Mouse (Mus musculus): ENCODE measurements around the gene Usp25.
A peak's percentile ranks its signal among the peaks of the same experiment; 100 is the strongest.

The Usp25 gene

DNA sequence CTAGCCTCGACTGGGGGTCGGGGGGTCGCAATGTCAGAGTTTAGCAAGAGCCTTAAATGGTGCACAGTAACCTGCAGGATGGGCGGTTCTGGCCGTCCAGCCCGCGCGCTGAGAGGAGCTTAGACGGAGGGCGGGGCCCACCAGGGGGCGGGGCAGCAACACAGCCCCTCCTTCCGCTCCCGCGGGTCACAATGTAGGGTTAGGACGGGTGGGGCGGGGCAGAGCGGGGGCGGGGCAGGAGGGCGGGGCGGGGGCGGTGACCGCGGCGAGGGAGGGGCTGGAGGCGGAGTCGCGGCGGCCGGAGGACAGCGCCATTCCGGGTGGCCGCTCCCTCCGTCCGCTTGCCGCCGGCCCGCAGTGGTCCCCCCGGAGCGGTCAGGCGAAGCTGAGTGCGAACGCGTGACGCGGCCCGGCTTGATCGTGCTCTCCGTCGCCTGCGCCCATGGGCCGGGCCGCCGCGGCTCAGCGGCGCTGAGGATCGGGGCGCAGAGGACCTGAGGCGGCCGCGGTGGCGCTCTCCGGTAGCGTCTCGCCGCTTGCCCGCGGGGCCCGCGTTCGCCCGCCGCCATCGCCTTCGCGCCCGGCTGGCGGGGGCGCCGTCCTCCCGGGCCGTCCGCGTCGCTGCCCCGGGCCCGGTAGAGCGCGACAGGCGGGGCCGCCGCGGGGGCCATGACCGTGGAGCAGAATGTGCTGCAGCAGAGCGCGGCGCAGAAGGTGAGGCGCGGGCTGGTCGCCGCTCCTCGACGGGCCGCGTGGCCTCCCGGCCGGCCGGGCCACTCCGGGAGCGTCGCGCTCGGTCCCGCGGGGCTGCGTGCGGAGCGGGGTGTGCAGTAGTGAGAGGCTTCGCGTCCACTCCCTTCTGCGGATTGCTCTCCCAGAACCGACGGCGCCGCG lies at the start of gene Usp25:
TSS of gene Usp25 (plus strand) at position 280 of the 894 bp plus-strand sequence.
- DNase-seq (ENCODE audit: low read depth, low spot score), result peak; percentile 84

DNA sequence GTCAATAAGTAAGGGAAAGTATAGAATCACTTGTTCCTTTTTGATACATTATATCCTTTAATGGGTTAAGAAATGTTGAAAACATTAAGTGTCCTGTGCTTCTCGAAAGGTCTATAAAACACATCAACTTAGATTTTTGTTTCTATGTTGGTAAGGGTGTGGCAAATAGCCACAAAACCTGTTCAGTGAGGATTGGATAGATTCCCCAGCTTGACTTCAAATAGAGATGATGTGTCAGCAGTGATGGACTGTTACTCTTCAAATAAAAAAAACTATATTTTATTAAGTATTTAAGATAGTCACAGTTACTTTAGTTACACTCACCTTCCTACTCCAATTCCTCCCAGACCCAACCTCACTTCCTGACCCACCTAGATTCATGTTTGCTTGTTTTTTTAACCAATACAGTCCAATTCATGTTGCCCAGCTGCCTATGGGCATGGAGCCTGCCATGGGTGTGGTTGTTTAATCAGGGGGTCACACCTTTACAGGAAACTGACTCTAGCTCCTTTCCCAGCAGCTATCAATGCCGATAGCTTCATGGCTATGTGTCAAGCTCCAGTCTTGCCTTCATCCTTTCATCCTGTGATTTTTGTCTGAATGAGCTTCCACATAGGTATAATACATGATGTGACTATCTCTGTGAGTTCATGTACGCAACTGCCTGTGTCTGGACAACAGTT lies 45.8 kb upstream of the Usp25 start:
- no peak for DNase-seq (ENCODE audit: low read depth, low spot score)

DNA sequence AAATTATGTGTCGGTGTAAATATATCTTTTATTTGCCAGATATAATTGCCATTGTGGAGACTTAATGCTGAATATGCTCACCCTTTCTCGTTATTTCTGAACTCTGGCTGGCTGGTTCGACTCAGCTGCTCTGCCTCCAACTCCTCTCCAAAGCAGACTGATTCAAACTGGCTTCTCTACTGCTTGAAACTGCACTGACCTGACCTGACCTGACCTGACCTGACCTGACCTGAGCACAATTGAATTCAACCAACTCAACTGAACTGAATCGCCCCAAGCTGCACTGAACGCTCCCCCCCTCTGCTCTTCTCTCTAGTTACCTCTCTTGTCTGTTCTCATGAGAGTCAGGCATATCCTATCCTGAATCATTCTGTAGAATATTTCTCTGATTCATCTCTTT lies 42.3 kb upstream of the Usp25 start:
- no peak for DNase-seq (ENCODE audit: low read depth, low spot score)

DNA sequence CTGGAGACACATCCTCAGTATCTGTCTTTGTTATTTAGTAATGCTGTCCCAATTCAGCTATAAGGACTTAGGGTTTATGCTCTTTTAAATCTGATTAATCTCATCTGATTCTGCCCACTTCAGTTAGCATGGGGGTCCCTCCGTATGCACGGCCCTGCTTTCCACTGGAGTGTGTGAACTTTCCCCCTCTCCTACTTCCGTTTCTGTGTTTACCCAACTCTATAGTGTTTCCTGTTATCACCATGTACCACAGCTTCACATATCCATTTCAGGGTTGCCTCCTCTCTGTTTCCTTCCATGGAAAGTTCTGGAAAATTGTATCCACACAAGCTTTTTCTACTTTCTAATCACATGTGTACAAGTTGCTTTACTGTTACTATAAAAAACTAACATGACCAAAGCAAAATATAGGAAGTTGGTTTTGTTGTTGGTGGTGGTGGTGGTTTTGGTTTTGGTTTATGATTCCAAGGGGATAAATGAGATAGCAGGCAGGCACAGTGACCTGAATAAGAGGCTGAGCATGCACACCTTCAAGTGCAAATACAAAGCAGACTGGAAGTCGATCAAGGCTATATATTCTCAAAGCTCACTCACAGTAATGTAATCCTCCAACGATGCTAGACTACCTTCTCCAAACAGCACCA lies 36.6 kb upstream of the Usp25 start:
- no peak for DNase-seq (ENCODE audit: low read depth, low spot score)

DNA sequence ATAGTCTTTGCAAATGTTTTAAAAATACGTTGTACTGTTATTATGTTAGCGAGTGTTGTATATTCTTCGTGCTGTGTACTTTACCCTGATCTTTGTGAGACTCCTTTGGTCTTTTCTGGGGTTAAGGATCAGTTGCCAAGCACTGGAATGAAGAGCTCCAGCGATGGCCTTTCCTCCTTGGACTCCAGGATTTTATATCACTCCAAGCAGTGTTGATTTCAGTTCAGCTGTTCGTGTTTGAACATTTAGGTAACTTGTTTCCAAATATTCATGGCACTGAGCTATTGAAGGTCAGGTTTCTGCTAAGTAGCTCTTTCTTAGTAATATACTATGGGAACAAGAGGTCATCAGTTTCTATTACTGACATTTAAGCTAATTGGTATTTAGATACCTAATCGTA lies 29.8 kb upstream of the Usp25 start:
- DNase-seq (ENCODE audit: low read depth, low spot score), result no peak

DNA sequence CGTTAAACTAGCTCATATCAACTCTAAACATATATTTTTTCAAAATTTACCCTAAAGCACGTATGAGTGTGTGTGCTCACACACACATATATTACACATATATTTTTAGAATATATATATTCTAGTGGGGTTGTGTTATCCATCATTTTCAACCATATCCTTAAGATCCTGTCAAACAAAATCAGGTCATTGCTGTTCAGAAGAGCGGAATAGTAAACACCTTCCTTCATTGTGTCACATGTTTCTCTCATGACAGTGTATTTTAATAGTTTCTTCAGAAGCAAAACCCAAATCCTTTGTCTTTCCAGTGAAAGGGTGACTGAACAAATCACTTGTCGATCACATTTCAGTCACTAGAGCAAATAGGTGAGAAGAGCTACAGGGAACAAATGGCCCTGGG lies 25.8 kb upstream of the Usp25 start:
- DNase-seq (ENCODE audit: low read depth, low spot score), result no peak

DNA sequence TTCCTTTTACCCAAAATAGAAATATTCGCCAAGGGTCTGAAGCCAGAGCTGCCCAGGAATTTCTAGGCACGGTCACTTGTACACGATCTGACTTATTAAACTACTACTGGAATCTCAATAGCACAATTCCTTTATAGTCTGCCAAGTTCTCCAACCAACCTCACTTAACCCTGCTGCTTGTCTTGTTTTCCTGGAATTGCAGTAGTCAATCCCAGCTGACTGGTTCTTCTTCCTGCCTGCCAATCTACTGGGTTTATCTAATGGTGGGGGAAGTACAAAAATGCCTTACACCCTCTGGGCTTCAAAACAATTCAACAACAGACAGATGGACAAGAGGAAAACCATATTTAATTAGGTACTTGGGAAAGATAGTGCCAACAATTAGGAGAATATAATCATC lies 9.6 kb upstream of the Usp25 start:
- no peak for DNase-seq (ENCODE audit: low read depth, low spot score)

DNA sequence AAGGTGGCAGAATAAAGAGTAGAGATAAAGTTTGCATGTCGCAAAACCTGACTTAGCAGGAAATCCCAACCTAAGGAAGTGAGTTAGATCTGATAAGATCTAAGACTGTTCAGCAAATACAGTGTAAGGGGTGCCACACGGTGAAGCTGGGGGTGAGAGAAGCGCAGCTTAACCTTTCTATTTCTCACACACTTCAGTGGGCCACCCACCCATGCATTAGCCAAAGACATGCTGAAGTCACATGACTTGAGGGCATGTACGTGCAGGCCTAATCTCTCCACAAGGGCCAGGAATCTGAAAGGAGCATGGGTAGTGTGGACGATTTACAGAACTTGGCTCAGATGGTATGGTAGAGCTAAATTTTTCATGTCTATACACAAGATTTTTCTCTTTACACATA lies 4.3 kb upstream of the Usp25 start:
- DNase-seq (ENCODE audit: low read depth, low spot score), result no peak

DNA sequence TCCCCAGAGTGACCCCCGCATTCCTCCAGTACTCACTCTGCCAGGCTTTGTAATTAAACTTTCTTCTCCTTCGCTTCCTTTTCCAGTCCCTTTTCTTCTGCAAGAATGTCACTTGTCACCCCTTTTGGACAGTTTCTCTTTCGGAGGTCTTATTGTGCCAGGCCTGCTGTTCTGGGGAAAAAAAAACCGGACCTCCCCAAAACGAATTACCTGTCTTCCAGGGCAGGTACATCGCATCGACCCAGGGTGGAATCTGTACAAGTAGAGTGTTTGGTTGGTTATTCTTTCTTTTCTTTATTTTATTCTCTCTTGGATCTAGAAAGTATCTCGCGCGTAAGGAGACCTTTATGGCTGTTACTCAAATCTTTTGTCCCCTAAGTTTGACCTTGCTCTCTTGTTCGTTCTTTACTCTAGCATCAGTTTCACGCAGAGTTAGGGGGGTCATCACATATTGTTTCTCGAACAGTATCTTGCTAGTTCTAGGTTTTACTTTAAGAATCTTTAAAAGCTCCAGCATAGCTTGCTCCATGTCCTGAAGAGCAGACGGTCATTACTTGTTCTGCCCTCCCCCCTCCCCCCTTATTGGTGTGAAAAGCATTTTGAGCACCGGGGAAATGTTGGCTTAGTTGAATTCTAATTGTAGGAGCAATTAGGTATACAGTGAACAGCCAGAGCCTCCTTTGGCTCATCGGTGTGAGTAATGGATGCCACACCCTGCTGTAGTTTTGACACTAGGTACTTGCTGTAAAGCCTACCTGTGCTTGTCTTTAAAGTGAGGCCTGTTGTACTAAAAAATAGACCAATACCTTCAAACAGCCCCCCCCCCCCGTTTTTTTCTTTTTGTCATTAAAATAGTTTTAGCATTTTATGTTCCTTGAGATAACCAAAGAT lies 1.1 kb downstream of the Usp25 start:
- no peak for DNase-seq (ENCODE audit: low read depth, low spot score)

DNA sequence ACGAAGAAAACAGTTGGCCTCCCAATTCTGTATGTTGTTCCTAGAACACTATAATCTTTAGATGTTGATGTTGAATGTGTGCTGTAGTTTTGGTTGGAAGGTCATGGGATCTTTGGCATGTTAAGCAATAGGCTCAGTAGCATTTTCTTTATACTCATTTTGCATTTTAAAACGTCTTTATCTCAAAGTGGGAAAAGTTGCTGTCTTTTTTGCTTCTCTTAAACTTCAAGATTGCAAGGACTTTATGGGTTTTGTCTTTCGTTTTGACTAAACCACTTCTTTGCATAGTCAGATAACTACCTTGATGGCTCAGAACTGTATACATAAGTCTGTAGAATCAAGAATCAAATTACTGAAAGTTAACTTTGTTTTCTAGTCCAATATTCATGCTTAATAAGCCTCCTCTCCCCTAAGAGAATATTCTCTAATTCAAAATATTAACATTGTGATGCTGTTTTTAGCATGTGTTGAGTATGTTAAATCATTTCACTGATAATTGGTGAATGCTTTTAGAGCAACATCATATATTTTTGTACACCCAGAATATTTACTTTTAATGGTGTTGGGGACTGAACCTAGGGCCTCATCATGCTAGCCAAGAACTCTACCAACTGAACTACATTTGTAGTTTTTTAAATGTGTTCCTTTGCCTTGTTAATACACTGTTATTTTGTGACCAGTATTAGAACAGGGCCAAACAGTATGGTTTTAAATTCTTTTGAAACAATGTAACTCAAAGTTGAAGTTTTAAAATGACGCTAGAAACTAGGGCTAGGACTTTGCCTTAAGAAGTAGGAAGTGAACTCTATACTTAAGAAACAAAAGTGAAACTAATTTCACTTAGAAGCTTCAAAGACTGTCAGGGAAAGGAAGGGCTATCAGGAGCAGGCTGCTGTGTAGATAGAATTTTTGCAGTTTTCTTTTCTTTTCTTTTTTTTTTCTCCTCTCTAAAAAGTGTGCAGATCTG lies 2.2 kb downstream of the Usp25 start:
- DNase-seq (ENCODE audit: low read depth, low spot score), result no peak

DNA sequence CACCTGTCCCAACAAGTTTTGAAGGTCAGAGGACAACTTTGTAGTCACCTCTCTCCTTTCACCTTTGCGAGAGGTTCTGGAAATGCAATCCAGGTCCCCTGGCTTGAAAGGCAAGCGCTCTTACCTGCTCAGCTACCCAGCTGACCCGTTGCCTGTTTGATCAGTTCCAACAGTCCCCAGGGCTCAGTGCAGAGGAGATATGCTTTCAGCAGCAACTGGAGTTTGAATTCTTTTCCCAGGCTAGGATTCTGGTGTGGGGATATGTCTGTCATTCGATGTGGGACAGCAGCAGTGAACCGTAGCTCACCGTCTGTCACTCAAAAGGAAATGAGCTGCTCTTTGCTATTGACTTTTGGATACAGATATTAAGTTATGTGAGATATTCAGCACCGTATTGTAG lies 4.4 kb downstream of the Usp25 start:
- no peak for DNase-seq (ENCODE audit: low read depth, low spot score)

DNA sequence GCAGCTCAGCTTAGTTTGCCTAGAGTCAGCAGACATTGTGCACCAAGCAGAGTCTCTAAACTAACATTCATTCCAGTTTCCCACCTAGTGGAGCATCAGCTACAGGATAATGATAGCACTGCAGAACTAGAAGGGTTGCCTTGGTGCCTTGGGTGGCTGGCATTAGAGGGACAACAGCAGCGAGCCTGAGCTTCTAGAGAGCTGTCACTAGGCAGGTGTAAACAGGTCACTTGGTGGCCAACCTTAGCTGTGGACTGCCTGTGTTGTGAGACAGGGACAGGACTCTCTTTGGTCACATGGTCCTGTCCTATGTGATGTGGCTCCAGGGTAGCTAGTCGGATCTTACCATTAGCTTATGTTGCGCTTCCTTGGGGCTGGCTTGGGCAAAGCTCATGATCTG lies 6.7 kb downstream of the Usp25 start:
- DNase-seq (ENCODE audit: low read depth, low spot score), result no peak

DNA sequence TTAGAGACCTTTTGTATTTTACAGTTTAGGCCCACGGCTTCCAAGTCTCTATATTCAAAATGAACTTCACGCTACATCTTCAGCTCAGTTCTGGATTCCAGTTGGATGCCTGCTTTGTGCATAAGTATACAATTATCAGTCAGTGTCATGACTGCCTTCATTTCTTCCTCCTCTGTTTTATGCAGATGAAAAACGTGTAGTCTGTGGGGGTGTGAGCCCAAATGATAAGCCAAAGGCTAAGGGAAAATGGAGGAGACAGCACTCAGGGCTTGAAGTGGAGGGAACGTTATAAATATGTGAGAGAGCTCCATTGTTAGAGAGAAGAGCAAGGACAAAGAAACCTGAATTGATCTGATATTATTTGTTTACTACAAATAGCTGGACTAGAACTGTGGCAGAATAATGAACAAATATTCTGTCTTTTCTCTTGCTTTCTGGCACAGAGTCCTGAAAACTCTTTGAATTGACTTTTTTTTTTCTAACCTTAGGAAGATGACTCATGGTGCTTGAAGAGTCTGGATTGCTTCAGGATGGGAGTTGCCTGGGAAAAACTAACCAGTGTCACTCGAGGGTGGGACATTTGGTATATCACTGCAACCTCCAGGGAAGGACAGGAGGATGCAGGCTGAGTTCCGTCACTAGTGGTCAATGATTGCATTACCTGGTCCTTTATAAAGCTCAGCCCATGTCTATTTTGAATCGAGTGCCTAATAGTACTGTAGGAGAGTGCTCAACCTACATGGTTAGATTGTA lies 10.3 kb downstream of the Usp25 start:
- no peak for DNase-seq (ENCODE audit: low read depth, low spot score)

DNA sequence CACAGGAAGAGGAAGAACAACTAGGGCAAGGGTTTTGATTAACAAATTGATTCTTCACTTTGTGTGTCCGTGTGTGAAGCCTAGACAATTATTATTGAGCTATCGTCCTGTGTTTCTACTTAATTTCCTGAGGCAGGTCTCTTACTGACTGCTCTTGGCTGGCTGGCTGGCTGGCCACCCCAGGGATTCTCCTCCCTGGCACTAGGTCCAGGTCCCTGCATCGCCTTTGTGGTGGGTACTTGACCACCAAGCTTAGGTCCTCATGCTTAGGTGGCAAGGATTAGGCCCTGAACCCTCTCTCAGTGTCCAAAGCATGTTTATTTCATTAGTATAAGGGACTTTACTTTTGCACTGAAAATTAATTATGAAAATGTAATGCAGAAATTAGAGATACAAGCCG lies 12.6 kb downstream of the Usp25 start:
- DNase-seq (ENCODE audit: low read depth, low spot score), result no peak

DNA sequence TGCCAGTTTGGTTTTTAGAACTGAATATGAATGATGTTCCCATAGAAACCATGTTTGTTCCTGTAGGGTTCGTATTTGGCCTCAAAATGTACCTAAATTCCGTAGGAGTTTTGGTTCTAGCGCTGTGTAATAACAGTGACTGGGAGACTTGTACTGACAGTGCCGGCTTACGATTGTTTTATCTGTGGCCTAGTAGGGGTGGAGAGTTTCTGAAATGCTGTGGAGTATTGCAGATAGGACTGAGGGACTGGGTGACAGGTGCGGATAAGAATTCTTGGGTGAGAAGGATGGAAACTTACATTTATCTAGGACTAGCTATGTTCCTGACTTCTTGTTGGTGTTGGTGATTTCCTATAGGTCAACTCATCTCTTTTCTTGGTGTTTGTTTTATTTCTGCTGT lies 13.4 kb downstream of the Usp25 start:
- DNase-seq (ENCODE audit: low read depth, low spot score), result no peak

DNA sequence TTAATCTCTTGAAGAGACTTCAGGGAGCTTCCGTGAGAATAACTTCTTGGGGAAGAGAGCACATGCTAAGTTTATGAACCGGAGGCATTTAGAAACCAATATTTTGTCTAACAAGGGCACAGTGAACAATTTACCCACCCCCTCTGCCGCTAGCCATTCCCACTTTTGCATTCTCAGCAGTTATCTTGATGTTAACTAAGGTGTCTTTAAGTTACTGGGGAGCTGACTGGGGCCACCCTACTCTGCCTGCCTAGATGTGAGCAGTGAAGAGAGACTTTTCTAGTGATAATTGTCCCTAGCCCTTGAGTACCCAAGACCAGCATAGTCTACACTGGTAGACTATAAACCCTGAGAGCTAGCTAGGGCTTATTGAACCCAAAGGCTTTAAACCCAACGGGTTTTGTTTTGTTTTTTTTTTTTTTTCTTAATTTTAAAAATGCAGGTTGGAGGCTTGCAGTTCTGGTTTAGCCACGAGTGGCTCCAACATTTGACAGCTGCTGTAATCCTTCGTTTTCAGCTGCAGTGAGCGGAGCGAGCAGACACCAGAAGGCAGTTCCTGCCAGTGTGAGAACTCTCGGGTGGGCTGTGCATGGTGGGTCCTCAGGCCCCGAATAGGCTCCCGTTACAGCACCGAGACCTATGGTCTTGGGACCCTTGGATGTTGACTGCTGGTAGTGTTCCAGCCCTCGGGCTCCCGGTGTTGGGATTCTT lies 14.6 kb downstream of the Usp25 start:
- no peak for DNase-seq (ENCODE audit: low read depth, low spot score)

DNA sequence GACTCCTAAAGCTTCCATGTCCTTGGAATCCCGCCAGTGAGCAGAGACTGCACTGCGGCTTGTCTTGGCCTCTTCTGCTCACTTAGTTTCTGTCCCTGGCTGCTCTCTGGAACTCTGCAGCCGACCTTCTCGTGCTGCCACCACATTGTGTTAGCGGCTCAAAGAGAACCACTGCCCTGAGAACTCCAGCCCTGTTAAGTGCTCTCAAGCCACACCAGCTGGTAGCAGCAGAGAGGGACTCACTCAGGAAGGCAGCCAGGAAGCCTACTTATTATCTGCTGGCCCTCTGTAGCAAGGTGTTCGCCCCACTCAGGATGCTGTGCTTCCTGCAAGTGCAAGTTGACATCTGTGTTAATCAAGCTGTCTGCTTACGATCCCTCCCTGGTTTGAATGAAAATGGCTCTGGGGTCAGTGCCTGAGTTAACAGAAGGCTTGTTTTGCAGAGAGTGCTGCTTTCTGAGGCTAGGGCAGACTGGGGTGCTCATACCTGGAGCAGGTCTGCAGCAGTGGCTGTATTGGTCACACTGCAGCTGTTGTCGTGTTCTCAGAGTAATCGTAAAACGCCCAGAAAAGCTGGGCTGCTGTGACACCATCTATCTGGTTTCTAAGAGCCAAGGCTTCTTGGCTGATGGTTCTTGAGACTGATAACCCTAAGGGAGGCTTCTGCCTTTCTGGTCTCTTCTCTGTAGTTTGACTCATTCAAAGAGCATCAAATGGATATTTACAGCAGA lies 15.3 kb downstream of the Usp25 start:
- DNase-seq (ENCODE audit: low read depth, low spot score), result no peak

DNA sequence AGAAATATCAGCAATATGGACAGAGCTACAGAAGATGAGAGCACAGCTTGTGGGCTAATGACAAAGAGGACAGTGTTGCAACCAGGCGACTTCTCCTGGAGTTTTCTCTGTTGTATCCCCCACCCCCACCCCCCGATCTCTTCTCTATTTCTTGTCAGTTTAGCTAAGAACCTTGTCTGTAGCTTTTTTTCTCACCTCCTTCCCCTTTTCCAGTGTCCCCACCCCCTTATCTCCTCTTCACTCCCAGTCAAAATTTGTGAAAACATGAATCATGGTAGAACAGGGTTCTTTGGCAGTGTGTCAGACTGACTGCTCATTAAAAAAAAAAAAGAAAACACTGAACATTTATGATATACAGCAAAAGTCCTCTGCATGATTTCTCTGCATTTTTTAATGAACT lies 16.9 kb downstream of the Usp25 start:
- no peak for DNase-seq (ENCODE audit: low read depth, low spot score)
